Mouse (Mus musculus) adrenal gland, adult 18-20 months (tissue): Measurements from ENCODE around the gene Gabrr1. TPM values are rescaled to one million over a fixed set of nuclear protein-coding genes. Genes with fewer than 3 reads are reported as not detected.
"Not testable (repeated sequence)": the region's sequence is repeated elsewhere in the genome, so short reads cannot be mapped to it uniquely, and the experiment has no call there.

Experiments used
- DNase-seq, 2 experiments: peaks; one replicate each; pipeline ENCODE4 v3.0.0; 2021 to 2022; ENCODE audit warnings: low spot score in 2 of 2
- long read RNA-seq, 2 experiments: library from polyadenylated mRNA; stranded (forward); transcript quantifications; one replicate each; pipeline ENCODE4 v2.0.0; 2021
- total RNA-seq, 2 experiments: library from RNA; stranded (reverse); gene quantifications; 1 replicate in 1 of 2; 2 replicates in 1 of 2; pipeline ENCODE4 v1.2.3; 2021

The Gabrr1 gene
- total RNA-seq, result not detected
- long read RNA-seq, experiment 1, result 0 reads
- long read RNA-seq, experiment 2, result 0 reads

GRCm38 (mm10) chr4:33132221-33132620, at the start of gene Gabrr1:
TSS of gene Gabrr1 (plus strand) at chr4:33132521.
- DNase-seq, result no peak

- DNase-seq, result no peak
These were observed 33.1 kb upstream of the Gabrr1 start for GRCm38 (mm10) chr4:33099118-33099694.

GRCm38 (mm10) chr4:33109720-33110458, 22.4 kb upstream of the Gabrr1 start:
- no peak for DNase-seq

- DNase-seq, result no peak
These were observed 21.5 kb upstream of the Gabrr1 start for GRCm38 (mm10) chr4:33110845-33111244.

GRCm38 (mm10) chr4:33111358-33111757, 21.0 kb upstream of the Gabrr1 start:
- DNase-seq, result no peak

- DNase-seq, result not testable (repeated sequence)
These were observed 19.5 kb upstream of the Gabrr1 start for GRCm38 (mm10) chr4:33112866-33113265.

GRCm38 (mm10) chr4:33119118-33119517, 13.2 kb upstream of the Gabrr1 start:
- DNase-seq, result peak; percentile 71

- DNase-seq, result peak; percentile 27 to 29
These were observed 7.8 kb upstream of the Gabrr1 start for GRCm38 (mm10) chr4:33124493-33124892.

GRCm38 (mm10) chr4:33125409-33126084, 6.8 kb upstream of the Gabrr1 start:
- no peak for DNase-seq

GRCm38 (mm10) chr4:33146679-33147291, 14.5 kb downstream of the Gabrr1 start:
- no peak for DNase-seq

GRCm38 (mm10) chr4:33147825-33148224, 15.5 kb downstream of the Gabrr1 start:
- peak; percentile 20 to 45 for DNase-seq

- no peak for DNase-seq
These were observed 16.8 kb downstream of the Gabrr1 start for GRCm38 (mm10) chr4:33149150-33149549.

GRCm38 (mm10) chr4:33152087-33153038, 20.0 kb downstream of the Gabrr1 start:
- no peak for DNase-seq

- no peak for DNase-seq
These were observed 51.2 kb downstream of the Gabrr1 start for GRCm38 (mm10) chr4:33183477-33183876.

GRCm38 (mm10) chr4:33188164-33188563, 55.8 kb downstream of the Gabrr1 start:
- peak; percentile 43 to 54 for DNase-seq

- DNase-seq, result peak; percentile 79 to 89
These were observed 56.7 kb downstream of the Gabrr1 start for GRCm38 (mm10) chr4:33188781-33189734.

- no peak for DNase-seq
These were observed 57.4 kb downstream of the Gabrr1 start, which contains the start of gene Pm20d2 for GRCm38 (mm10) chr4:33189735-33190036. TSS of gene Pm20d2 (minus strand) at chr4:33189737.

GRCm38 (mm10) chr4:33198117-33198516, 65.8 kb downstream of the Gabrr1 start:
- no peak for DNase-seq

GRCm38 (mm10) chr4:33204682-33205081, 72.4 kb downstream of the Gabrr1 start:
- DNase-seq, result peak; percentile 51 to 61
